Mouse (Mus musculus) layer of hippocampus, adult 18-20 months (tissue): ENCODE data around the gene Gk5. TPM values are rescaled to one million over a fixed set of nuclear protein-coding genes. Genes with fewer than 3 reads are reported as not detected.
"Not testable (repeated sequence)": the region's sequence is repeated elsewhere in the genome, so short reads cannot be mapped to it uniquely, and the experiment has no call there.

ENCODE experiments used
- DNase-seq, 2 experiments: peaks; one replicate each; pipeline ENCODE4 v3.0.0; 2022; ENCODE audit warnings: low spot score in 2 of 2
- long read RNA-seq: library from polyadenylated mRNA; stranded (forward); transcript quantifications from one replicate; pipeline ENCODE4 v2.0.0, GENCODE M21; 2021
- total RNA-seq, 2 experiments: library from RNA; stranded (reverse); gene quantifications; 2 replicates each; pipeline ENCODE4 v1.2.3; 2021

Gene Gk5
- total RNA-seq: 1 to 10 TPM; 3.3 TPM
- long read RNA-seq, partial matches to known transcripts: 0 of 1 reads
- long read RNA-seq, other reads (novel, unspliced or antisense): 0 of 1 reads

DNA sequence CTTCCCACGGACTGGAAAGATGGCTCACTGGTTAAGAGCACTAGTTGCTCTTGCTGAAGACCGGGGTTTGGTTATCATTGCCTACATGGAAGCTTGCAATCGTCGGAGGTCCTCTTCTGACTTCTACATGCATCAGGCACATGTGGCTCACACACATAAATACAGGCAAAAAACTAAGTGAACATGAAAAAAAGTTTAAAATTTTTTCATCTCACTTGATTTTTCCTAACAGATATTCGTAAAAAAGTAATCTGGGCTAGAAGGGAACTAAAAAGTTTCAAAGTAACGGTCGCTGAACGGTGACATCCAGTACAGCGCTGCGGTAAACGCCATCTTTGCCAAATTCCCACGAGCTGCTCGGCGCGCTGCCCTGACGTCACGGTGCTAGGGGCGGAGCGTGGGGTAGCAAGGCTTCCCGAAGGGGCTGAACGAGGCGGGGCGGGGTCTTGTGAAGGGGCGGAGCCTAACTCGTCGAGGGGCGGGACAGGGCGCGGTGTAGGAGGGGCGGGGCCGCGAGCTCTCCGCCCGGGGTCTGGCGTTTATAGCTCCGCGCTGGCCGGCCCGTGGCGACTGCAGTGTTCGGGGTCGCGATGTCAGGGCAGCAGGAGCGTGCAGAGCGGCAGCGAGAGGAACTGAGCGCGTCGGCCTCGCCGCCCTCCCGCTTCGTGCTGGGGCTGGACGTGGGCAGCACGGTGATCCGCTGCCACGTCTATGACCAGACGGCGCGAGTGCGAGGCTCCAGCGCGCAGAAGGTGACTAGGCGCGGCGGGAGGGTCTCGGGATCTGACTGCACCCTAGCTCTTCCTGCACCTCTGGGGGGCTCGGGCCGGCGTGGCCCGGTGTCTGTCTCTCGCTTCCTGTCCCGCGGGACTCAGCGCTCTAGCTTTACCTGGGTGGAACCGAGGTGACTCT, at the start of gene Gk5:
Gk5 (plus strand) TSS at position 502 of the 912 bp plus-strand sequence.
- peak; percentile 94 for DNase-seq

DNA sequence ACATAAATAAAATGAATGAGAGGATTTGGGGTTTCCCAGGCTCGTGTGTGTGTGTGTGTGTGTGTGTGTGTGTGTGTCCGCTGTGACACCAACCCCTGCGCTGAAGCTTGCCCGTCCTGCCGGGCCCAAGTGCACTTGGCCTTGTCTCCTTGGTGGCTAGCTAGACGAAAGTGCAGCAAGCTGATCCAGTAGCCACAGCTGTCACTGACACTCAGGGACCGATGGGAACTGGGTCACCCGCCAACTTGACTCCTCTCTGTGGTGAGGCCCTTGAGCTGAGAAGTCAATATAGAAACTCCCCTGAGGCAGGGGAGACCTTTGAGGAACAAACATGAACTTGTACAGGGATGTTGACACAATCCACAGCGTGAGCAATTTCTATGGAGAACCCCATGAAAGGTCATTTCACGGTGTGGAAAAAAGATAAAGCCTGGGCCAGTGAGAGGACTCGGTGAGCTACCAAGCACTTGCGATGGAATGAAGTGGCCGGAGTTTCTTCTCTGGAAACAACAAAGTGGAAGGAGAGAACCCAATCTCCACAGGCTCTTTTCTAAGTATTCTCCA, 40.3 kb upstream of the Gk5 start:
- no peak for DNase-seq

DNA sequence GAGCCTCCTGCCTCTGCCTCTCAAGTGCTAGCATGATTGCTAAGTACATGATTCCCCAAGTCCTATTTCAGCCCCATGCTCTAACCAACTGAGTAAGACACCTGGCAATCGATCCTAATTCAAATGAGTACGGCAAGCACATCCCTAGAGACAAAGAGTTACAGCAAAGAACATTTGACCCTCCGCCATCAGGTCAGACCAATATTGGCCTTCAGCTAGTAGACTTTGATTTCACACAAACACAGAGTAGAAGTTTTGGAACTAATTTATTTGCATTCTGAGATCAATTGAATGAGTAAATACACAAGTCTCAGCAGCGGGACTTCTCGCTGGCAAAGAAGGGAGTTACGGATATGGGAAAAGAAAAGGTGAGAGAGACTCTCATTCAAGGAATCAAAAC, 33.9 kb upstream of the Gk5 start:
- no peak for DNase-seq

DNA sequence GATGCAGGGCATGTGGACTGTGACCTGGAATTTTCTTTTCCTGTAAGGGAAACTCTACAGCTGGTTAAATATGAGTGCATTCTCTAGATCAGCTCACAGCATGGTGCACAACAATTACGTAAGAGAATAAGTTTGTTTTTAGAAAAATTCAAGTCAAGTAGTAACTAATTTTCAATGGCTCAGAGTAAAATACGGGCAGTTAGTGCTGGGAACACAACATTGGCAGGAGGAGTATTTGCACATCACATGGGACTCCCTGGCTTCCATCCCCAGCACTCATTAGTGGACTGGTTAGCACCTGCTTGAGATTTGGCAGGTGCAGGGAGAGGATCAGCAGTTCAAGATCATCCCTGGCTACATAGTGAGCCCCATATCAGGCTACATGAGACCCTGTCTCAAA, 31.5 kb upstream of the Gk5 start:
- DNase-seq: no peak

DNA sequence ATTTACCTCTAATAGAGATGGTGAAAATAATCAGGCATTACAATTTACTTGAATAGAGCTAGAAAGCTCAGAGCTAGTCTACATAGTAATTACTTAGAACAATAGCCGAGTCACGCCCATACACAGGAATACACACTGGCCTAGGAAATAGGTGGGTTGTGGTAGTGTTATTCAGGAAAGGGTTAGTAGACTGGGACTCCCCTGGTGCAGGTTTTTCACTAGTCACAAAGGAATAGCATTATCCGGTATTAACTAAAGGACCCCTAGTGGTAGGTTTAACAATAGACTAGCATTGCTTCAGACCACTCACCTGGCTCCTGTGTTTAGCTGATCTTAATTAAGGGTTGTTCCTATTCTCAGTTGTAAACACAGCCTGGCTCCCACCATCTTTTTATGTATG, 30.7 kb upstream of the Gk5 start:
- not testable (repeated sequence) for DNase-seq

DNA sequence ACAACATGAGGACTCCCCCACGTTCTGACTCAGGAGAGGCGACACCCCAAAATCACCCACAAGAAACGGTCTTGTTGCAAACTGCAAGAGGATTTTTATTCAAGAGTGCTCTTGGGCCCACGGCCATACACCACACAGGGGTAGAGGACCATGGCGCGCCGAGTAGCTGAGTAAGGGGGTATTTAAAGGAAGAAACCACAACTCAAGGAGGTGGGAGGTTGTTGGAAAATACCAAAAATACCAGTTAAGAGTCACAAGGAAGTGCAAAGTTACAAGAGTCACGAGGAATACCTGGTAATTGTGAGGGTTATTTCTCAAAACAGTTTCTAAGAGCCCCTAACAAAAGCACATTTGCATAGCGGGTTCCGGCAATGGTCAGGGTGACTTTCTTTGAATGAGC, 26.5 kb upstream of the Gk5 start:
- not testable (repeated sequence) for DNase-seq

DNA sequence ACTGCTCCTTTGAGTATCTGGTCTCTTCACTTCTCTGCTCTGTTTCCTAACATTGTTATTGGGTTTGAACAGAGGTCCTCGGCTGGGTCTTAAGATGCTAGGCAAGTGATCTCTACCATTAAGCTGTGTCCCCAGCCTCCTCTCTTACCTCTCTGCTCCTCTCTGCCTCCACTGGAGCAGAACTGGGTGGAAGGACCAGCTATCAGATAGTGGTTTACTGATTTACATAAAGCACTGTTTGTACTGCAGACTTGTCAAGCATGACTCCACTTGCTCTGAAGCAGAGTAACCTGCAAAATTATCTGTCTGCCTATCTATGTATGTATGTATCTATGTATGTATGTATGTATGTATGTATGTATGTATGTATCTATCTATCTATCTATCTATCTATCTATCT, 25.9 kb upstream of the Gk5 start:
- DNase-seq: no peak

DNA sequence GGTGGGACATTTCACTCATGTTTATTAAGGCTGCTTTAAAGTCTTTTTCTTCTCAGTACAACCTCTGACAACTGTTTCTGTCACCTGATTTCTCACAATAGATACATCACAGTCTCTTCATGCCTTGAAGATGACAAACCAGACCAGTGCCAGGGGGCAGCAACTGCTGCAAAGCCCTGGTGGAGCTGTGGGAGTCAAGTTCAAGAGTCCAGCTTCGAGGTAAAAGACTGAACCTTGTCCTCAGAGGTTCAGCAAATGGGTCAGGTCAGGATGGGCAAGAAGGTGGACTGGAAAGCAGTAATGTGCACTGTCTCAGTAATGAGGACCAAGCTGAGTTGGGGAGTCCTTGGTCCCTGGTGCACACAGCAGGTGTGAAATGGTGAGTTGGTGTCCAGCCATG, 24.8 kb upstream of the Gk5 start:
- no peak for DNase-seq

DNA sequence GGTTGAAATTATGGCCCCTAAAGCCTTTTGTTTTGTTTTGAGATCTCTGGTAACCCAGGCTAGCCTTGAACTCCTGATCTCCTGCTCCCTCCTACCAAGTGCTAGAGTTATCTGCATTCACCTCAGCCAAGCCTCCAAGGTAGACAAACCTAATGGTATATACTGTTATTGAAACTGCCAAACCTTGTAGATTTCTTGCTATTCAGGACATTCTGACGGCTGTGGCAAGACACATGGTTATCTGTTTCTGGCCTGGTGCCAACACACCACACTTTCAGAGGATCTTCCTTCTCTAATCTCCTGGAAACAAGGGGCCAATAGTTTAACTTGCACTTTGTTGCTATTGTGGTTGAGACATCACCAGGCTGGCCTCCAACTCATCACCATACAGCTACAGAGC, 24.0 kb upstream of the Gk5 start:
- DNase-seq: no peak

DNA sequence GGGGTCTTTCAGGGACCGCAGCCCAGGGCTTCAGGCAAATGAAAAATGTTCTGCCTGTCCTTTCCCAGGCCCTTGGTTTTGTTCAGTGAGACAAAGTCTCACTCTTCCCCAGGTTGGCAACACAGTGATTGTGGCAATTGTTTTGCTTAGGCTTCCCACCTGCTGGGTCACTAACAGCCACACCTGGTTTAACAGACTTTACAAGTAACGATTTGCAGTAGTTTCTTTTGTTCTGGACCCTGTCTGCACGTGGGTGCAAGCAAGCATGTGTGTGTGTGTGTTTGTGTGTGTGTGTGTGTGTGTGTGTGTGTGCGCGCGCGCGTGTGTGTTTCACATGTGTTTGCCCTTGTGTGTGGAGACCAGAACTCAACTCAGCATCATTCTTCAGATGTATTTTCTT, 16.3 kb upstream of the Gk5 start:
- DNase-seq: no peak

DNA sequence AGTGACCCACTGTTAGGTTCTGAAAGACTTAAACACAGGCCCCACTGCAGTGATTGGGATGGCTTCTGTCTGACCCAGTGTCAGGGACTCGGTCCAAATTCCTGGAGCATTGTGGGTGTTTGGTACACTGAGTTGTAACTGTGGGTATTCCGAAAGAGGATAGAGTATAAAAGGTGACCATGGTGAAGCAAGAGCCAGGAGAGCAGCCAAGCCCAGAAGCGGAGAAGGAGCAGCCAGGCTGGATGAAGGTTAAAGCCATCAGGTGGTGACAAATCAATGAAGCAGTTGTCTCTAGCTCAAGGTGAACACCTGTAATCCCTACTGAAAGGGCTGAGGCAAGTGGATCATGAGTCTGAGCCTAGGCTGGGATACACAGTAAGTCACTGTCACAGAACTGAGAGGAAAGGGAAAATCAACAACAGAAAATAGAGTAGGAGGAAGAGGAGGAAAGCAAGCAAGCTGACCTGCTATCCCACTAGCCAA, 6.2 kb upstream of the Gk5 start:
- DNase-seq: no peak

DNA sequence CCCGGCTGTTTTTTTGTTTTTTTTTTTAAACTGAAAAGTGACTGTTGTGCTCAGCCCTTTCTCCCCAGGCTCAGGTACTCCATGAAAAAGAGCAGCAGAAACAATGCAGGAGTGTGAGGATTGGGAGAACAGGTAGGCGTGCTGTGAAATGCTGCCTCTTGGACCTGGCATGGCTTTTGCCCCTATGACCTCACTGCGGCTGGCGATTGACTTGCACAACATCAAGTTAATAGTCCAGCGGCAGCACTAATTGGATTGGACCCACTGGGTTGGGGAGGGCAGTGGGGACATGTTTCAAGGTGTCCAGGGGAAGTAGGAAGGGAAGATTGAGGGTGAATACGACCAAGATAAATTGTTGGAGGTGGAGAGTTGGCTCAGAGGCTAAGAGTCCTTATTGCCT, 2.4 kb upstream of the Gk5 start:
- no peak for DNase-seq

DNA sequence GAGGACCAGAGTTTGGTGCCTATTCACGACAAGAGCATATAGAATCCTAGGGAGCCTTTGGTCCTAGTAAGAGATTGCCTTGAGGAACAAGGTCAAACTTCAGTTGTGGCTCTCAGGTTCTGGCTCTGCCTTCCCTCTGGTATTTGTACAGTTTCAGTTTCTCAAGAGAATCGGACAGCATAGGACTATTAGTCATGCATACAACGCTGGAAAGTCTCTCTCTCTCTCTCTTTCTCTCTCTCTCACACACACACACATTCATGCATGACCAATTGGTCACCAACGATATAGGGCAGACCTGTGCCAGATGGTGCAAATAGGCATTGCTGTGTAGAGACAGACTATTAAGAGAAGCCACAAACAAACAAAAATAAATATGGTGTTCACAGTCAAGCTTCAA, 946 bp upstream of the Gk5 start:
- no peak for DNase-seq

DNA sequence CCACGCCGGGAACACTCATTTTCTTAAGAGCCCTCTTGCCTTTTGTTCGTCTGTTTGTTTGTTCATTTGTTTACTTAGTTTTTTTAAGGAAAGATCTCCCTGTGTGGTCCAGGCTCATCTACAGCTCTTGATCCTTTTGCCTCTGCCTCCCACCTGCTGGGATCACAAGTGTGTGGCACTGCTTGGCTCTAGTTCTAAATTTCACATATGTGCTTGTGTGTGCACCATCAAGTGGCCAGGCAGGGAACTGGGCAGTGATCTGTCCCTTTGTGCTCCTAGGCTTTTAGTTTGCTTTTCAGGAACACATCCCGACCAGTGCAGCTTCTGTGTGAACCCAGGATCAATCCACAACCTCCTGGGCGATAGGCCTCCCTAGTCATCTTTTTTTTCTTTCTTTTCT, 8.8 kb downstream of the Gk5 start:
- no peak for DNase-seq

DNA sequence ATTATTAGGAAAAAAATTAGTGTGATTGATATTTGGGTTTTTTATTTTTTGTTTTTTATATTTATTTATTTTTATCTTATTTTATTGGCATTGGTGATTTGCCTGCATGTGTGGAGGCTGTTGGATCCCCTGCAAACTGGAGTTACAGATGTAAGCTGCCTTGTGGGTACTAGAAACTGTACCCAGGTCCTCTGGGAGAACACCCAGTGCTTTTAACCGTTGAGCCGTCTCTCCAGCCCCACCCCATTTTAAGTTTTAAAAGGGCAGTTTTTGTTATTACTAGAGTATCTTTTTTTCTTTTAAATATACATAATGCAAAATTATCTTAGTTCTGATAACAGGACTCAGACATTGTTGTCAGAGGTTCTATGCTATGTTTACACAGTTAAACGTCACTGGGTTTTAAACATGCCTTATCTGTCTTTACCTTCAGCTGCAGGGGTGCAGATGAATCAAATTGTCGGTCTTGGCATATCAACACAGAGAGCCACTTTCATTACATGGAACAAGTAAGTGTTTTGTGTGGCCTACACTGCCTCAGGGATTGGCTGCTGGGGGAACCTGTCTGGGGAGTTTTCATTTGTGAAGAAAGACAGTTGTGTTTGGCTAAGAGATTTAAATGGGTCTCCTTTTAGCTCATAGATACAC, 13.9 kb downstream of the Gk5 start:
- DNase-seq: no peak

DNA sequence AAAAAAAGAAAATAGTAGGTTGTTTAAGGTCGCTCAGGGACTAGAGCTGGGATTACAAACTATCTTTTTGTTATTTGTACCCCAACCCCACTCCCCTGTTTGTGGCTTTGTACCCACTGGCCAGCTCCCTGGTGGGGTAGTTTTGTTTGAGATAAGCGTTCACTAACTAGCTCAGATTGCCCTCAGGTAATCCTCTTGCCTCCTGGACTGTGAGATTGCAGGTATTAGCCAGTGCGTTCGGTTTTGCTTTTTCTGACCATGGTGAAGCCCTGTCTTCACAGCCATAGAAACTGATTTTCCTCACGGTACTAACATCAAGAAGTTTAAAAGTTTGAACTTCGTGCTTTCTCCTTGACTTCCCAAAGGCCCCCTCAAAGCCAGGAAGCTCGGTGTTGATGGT, 15.3 kb downstream of the Gk5 start:
- DNase-seq: no peak

DNA sequence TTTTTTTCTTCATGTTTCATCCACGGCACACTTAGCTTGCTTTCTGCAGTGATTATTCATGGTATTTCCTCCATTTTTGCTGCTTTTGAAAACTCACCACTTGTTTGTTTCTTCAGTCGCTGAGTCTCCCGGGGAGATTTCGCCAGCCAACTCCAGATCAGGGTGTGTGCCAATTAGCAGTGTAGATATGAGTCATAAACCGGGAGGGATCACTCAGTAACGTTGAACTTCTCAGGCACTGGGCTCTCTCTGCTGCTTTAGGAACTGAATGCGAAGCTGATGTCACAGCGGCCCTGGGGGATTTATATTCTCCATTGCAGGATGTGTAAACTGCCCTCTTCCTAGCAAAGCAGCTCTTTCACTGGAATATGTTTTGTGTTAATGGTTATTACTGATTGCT, 15.8 kb downstream of the Gk5 start:
- DNase-seq: peak; percentile 39 to 63

DNA sequence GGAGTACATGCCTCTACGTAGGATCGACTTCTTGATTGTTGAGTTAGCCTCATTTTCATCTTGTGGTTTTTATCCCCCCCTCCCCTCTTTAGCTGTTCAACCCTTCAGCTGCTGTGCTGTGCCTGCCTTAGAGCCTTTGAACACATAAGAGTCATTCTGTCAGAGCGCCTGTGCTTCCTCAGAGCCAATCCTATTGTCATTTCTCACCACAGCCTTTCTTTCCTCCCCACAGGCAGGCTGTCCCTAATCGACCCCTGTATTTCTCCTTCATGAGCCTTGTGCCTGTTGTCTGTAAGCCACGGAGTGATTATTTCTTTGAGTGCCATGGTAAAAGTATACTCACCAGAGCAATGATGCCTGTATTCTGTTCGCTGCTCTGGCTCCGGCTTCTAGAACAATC, 16.3 kb downstream of the Gk5 start:
- peak in 1 of 2 experiments; percentile 18 for DNase-seq

DNA sequence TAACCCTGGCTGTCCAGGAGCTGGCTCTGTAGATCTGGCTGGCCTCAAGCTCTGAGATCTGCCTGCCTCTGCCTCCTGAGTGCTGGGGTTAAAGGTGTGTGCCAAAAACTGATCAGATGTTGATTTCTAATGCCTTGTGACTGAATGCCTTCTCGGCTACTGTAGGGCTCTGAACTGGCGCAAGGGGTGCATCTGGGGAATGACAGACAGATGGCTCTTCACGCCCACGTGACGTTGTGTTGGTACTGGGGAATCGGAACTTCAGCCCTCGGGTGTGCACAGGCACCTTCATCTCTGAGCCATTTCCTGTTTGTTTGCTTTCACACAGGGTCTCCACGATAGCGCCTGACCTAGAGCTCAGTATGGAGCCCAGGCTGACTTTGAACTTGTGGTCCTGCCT, 19.8 kb downstream of the Gk5 start:
- no peak for DNase-seq

DNA sequence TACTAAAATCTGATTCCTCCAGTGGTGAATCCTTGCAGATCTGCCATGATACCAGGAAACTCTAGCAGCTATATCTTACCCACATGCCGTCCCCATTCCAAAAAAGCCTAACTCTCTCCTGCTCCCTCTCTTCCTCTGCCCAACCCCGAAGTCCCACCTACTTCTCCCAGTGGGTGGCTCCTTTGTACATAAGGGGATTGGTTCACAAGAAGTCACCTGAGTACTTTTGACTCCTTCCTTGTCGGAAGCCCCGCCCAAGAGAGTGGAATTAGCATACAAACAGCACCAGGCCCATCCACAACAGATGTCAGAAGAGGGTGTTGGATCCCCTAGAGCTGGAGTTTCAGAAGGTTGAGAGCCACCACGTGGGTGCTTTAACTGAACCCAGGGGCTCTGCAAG, 20.7 kb downstream of the Gk5 start:
- DNase-seq: no peak

DNA sequence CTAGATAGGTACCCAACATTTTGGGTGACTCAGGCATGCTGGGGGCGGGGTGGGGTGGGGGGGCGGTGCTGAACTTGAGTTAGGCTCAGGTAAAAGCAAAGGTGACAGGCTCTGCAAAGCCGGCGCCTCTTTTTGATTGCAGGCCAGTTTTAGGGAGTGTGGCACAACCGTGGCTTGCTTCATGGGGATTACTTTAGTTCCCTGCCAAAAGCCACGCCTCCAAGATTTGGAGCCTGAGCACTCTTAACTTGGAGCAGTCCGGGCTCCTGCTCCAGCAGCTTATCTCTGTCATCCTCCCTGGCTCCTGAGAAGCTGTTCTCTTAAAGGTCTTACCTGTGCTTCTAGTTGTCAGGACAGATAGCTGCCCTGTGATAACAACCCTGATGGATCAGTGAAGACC, 21.8 kb downstream of the Gk5 start:
- DNase-seq: no peak

DNA sequence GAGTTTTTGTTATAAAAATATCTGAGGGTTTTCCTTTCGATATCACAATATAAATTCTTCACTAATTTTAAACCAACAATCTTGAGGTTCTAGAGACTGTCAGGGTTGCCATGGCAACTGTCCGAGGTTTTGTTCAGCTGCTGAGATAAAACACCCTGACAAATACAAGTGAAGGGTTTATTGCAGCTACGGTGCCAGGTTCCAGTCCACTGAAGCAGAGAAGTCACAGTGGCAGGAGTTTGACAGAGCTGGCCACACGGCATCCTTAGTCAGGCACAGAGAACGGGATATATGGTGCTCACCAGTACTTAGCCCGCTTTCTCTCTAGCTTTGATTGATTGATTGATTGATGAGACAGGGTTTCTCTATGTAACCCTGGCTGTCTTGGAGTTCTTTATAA, 23.3 kb downstream of the Gk5 start:
- no peak for DNase-seq
